Mouse (Mus musculus) macrophage (primary cell): ENCODE results near the gene Igsf3. TPM values are rescaled to one million over a fixed set of nuclear protein-coding genes. Genes with fewer than 3 reads are reported as not detected.

Experiments used
- H3K27ac ChIP-seq: fragments of 350-480 bp; formaldehyde crosslinking; 2 replicates; pipeline ENCODE4 v1.9.0; 2021
- H3K36me3 ChIP-seq: fragments of 350-480 bp; formaldehyde crosslinking; 2 replicates; pipeline ENCODE4 v1.9.0; 2021; ENCODE audit errors: inconsistent target
- H3K4me3 ChIP-seq: fragments of 350-480 bp; formaldehyde crosslinking; 2 replicates; pipeline ENCODE4 v1.9.0; 2021; ENCODE audit errors: inconsistent target
- H3K79me2 ChIP-seq: fragments of 350-480 bp; formaldehyde crosslinking; 2 replicates; pipeline ENCODE4 v1.9.0; 2021; ENCODE audit errors: inconsistent target
- WGBS: methylation state at CpG from one replicate; pipeline ENCODE4 v1.1.7; 2026; ENCODE audit warnings: inconsistent platforms; ENCODE audit not compliant: missing documents; 5-methylcytosine and 5-hydroxymethylcytosine counted together
- polyA plus RNA-seq: library from polyadenylated mRNA; stranded (reverse); fragments of 250-400 nt; gene quantifications from 3 replicates; pipeline ENCODE4 v1.2.4, GENCODE M21; 2018; ENCODE audit warnings: inconsistent platforms

Gene Igsf3
- polyA plus RNA-seq, 1 experiment from 2014 or later: 0.03 TPM

DNA sequence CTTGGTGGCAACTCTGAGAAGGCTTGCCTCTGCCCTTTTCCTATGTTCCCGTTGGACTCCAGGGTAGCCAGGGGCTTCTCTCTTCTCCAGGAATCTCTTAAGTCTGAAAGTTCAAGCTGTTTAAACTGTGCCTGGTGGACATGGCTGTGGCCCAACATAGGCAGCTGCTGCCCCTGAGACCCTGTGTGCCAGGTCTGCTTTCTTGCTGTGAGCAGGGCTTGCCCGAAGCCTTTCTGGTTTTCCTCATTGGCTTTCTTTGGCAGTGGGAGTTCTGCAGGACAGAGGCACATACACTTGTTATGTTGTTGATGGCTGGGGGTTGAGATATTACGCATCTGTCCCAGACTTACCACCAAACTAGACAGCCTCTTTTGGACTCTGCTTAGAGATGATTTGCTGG lies 12.7 kb downstream of the Igsf3 start:
- 94% methylated on average over 3 of the region's 3 CpGs for WGBS

DNA sequence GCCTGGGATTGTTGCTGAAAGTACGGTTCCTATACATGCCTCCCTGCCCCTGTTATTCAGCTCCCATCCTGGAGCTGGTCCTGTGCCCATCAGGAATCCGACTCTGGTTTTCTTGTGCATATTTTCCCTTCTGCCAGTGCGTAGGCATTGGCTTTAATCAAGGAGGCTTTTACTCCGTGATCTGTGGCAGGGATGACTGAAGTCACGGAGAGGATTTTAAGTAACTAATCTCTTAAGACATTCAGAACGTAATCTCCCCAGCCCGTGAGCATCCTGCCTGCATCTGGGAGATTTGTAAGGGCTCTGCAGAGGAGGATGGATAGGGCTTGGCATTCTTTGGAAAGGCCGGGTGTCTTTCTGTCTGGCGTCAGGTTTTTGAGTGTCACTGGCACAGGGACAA lies 13.6 kb downstream of the Igsf3 start:
- WGBS: 92% methylated on average over 9 of the region's 9 CpGs
- no peak overlapping the region for H3K27ac ChIP-seq
- no peak overlapping the region for H3K4me3 ChIP-seq
- H3K36me3 ChIP-seq: no peaks in the 10 kb centered on the region
- H3K79me2 ChIP-seq: no peaks in the 10 kb centered on the region

More for the DNA sequence above, 12.7 kb downstream of the Igsf3 start:
- Histone ChIP-seq H3K27ac (no peak overlapping the region), H3K4me3 (no peak overlapping the region), H3K36me3 (no peaks in the 10 kb centered on the region), H3K79me2 (no peaks in the 10 kb centered on the region)

DNA sequence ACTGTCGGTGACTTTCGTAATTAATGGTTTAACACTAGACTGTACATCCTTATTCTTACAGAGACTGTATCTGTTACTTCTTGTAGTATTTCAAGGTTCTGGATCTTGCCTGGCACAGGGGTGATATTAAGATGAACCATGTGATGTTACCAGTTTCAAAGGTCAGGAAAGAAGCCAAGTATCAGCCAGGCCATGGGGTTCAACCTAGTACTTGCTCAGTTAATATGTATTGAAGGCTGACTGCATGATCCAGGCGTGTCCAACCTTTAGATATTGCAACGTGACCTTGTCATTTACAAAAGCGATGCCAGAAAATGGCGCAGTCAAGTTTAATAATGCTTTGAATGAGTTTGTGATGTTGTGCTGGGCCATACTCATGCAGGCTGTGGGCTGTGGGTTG lies 15.1 kb downstream of the Igsf3 start:
- no peak overlapping the region for H3K27ac ChIP-seq
- no peaks in the 10 kb centered on the region for H3K79me2 ChIP-seq
- over 99% methylated on average over 6 of the region's 6 CpGs for whole genome bisulfite sequencing
- H3K36me3 ChIP-seq: no peaks in the 10 kb centered on the region
- H3K4me3 ChIP-seq: no peak overlapping the region

DNA sequence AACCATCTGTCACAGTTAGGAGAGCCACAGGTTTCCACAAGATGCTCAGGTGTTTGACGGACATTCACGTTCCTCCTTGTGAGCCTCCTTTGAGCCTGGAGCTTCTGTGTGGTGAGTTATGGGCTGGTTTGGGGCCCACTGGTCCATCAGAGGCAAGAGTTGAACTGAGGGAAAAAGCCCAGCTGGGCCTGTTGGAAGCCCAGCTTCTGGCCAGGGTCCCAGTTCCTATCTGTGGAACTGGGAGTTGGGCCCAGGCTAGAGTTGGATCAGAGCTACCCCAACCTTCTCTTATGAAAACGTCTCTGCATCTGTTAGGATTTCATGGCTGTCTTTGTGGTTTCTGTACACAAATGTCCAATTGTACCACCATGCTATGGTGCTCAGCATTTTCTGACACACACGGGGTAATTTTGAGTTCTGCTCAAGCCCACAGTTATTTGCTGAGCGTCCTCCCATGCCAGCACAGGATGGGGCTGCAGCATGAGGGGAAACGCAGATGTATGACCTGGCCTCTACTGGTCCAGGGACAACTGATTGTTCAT lies 16.3 kb downstream of the Igsf3 start:
- H3K79me2 ChIP-seq: no peaks in the 10 kb centered on the region
- H3K4me3 ChIP-seq: no peak overlapping the region
- H3K27ac ChIP-seq: no peak overlapping the region
- WGBS: 93% methylated on average over 6 of the region's 6 CpGs
- no peaks in the 10 kb centered on the region for H3K36me3 ChIP-seq

DNA sequence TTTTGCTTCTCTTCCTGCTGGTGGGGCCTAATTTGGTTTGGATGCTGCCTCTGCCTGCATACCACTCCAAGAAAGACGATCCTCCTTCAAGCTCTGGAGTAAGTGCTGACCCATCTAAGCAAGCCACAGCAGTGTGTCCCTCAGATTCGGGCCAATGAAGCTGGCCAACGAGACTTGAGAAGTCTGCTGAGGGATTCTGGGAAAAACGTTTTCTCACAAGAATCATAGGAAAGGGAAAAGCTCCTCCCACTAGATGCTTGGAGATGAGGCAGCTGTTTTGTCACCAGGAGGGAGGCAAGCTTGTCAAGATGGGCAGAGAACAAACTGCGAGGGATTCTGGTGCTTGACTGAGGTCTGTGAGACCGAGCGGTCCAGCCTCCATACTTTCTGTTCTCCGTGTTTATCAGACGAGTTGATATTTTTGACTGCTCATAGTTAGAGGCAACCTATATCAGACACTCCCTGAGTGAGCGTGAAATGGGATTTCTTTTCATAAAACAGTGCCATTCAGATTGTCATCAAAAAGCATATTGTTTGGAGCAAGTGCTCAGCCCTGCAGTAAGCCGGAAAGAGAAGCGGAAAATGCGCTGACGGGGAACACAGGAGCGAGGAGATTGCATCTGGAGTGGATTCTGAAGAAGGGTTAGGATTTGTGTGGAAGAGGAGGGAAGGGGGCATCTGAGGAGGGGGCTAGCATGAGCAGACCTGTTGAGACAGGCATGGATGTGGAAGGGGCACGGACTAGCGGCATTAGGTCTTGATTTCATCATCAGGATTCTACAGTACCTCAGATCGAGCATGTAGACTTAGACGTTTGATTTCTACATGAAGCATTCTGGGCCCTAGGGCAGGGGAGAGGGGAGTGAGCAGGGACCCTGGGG lies 17.0 kb downstream of the Igsf3 start:
- H3K4me3 ChIP-seq: no peak overlapping the region
- H3K79me2 ChIP-seq: no peaks in the 10 kb centered on the region
- no peaks in the 10 kb centered on the region for H3K36me3 ChIP-seq
- 94% methylated on average over 19 of the region's 19 CpGs for WGBS
- no peak overlapping the region for H3K27ac ChIP-seq

DNA sequence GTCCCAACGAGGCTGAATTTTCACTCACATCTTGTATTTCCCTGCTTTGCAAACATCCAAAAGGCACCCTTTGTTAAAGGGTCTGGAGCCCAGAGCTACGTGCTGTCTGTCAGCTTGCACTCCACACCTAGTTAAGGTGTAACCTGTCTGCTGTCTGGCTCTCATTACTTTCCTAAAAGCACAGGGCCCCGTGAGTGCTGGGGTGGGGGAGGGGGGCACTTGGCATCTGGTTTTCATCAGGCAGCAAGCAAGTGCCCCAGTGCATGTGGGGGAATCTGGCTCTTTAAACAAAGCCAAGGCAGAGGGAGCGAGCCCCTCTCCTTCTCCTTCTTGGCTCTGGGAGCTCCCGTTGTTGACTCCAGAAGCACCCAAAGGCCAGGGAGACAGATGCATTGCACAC lies 18.5 kb downstream of the Igsf3 start:
- no peak overlapping the region for H3K27ac ChIP-seq
- no peaks in the 10 kb centered on the region for H3K36me3 ChIP-seq
- H3K79me2 ChIP-seq: no peaks in the 10 kb centered on the region
- WGBS: 88% methylated on average over 5 of the region's 5 CpGs
- H3K4me3 ChIP-seq: no peak overlapping the region

DNA sequence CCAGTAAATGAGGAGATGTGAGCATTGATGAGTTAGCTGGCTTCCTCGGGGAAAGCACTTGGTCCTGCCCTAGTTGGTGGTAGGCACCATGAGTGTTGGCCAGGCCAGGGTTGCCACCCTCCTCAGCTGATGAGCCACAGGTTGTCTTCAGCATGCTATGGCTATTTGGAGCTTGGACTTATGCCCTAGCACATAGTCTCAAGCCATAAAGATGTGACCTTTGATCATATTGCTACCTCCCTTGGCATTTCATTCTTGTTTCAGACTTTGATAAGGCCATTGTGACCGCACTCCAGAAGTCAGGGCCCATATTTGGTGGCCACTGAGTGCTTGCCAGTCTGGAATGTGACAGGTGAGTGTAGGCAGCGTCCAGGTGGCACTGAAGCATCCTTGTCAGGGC lies 19.2 kb downstream of the Igsf3 start:
- Histone ChIP-seq H3K36me3 (no peaks in the 10 kb centered on the region), H3K79me2 (no peaks in the 10 kb centered on the region), H3K4me3 (no peak overlapping the region), H3K27ac (no peak overlapping the region)
- WGBS: 76% methylated on average over 3 of the region's 3 CpGs

DNA sequence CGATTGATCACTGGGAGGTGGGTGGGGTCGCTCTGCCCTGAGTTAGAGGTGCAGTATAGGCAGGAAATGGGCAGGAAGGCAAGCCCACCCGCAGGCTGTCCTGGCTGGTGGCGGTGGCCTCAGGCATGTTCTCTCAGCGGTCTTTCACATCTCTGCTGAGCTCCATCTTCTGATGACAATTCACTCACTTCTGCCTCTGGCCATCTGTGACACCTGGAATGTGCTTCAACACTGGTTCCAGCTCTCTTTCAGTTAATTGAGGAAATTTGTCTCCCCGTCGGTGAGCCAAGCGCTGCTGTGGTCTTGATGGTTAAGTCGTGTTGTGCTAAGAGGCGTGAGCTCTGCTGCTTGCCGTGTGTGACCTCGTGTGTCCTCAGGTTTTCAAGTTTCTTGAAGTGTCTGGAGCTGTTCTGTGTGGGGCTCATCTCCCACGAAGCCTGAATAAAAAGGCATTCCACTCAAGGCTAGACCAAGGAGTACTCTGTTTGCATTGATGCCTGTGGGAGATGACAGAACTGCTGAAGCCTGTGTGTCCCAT lies 19.9 kb downstream of the Igsf3 start:
- H3K79me2 ChIP-seq: no peaks in the 10 kb centered on the region
- no peak overlapping the region for H3K27ac ChIP-seq
- 61% methylated on average over 13 of the region's 13 CpGs for WGBS
- no peak overlapping the region for H3K4me3 ChIP-seq
- H3K36me3 ChIP-seq: no peaks in the 10 kb centered on the region

DNA sequence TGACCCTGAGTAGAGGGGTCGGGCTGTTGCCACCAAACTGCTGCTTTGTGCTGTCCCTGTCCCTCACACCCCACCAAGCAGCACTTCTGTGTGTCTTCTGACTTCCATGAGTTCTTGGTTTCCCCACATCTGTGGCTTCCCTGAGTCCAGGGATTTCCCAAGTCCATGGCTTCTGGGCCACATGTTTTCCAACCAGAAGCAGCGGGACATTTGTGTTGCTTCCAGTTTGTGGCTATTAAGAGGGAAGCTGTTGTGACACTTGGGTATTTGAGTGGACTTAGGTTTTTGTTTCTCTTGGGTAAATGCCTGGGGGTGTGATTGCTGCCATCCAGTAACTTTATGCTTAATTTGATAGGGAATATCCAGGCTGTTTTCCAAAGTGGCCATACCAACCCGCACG lies 20.5 kb downstream of the Igsf3 start:
- H3K4me3 ChIP-seq: no peak overlapping the region
- H3K27ac ChIP-seq: no peak overlapping the region
- 86% methylated on average over 4 of the region's 4 CpGs for WGBS
- no peaks in the 10 kb centered on the region for H3K36me3 ChIP-seq
- no peaks in the 10 kb centered on the region for H3K79me2 ChIP-seq

DNA sequence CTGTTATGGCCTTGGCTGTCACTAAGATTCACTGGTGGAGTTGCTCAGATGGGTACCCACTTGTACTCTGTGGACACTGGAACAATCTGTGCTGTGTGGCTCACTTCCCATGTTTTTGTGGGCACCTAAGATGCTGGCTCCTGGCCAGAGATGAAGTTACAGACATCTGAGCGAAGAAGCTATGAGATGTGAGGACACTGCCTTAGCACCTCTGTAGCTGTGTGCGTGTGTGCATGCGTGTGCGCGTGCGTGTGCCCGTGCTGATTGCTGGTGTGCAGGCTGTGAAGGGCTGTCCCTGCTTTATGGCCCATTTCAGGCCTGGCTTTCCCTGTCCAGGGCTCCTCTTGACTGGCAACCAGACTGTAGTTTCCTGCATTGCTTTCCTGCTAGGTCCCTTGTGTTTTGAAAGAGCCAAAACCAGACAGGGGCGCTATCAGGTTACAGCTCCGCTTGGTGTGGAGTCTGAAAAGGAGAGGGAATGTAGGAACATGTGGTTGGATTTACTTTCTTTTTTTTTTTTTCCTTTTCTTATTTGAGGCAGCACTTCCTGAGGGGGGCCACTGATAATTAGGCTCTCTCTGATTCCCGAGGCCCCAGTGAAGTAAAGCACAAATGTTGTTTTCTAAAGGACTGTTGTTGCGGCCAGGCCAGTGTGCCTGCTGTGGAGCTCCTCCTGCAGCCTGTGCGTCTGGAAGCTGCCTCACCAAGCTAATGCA lies 21.3 kb downstream of the Igsf3 start:
- 90% methylated on average over 12 of the region's 12 CpGs for WGBS
- no peaks in the 10 kb centered on the region for H3K79me2 ChIP-seq
- H3K27ac ChIP-seq: no peak overlapping the region
- no peak overlapping the region for H3K4me3 ChIP-seq
- H3K36me3 ChIP-seq: no peaks in the 10 kb centered on the region

DNA sequence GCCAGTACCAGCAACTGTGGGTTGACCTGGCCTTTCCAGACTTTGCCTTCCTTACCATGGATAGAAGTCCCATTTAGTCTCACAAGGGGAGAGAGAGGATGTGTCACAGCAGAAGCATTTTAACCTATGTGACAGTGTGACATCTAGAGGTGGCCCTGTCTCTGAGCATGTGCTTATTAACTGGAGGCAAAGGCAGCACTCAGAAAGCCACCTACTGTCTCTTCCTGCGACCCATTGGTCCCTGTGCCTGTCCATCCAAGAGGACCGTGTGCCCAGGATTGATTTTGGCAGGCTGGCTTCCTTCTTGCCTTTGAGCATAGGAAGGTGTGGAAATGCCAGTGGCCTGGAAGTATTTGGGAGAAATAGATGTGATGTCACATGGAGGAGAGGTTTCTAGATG lies 22.0 kb downstream of the Igsf3 start:
- 70% methylated on average over 2 of the region's 2 CpGs for WGBS
- no peaks in the 10 kb centered on the region for H3K79me2 ChIP-seq
- H3K36me3 ChIP-seq: no peaks in the 10 kb centered on the region
- H3K27ac ChIP-seq: no peak overlapping the region
- H3K4me3 ChIP-seq: no peak overlapping the region

DNA sequence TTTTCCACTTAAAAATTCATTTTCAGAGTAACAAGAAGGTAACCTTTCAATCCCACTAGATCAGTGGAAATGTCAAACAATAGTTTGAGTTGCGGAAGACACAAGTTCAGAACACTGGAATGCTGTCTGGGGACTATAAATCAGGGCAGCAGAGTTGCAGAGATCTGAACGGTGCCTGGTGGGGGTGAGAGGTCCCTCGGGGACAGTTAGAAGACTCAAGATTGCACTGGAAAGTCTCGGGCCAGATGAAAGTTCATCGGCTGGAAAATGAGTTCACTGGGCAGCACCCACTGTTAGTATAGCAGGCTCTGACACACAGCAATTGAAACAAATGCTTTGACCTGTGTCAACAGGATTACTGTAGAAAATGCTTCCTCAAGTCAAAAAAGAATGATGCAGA lies 24.6 kb downstream of the Igsf3 start:
- WGBS: 85% methylated on average over 5 of the region's 5 CpGs
- no peak overlapping the region for H3K27ac ChIP-seq
- no peaks in the 10 kb centered on the region for H3K79me2 ChIP-seq
- no peaks in the 10 kb centered on the region for H3K36me3 ChIP-seq
- no peak overlapping the region for H3K4me3 ChIP-seq

DNA sequence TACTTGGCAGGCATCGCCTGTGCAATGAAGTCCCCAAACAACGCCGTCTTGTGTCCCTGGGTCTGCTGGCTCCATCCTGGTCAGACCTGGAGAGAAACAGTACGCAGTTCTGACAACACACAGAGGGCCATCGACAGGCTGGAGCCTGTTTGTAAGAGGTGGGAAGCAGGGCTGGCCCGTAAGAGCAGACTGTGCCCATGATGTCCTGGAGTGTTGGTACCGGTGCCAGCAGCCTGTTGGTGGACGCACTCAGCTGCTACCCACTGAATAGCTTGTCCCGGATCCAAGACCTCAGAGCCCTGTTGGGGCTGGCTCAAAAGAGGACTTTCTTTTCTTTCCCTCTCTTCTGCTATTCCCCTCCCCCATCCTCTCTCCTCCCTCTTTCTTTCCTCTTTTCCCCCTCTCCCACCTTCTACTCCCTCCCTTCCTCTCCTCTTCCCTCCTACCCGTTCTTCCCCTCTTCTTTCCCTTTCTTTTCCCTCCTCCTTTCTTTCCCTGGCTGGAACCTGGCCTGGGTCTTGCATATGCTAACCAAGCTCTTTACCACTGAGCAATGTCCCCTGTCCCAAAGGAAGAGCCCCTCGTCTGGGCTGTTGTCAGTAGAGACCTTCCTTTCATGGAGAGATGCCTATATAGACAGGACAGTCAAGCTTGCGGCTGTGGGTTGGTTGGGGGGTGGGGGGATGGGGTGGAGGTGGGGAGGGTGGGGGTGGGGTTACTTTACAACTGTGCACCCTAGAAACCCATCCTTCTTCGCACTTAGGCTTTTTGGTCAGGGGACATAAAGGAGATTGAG lies 27.9 kb downstream of the Igsf3 start:
- WGBS: 88% methylated on average over 12 of the region's 13 CpGs

DNA sequence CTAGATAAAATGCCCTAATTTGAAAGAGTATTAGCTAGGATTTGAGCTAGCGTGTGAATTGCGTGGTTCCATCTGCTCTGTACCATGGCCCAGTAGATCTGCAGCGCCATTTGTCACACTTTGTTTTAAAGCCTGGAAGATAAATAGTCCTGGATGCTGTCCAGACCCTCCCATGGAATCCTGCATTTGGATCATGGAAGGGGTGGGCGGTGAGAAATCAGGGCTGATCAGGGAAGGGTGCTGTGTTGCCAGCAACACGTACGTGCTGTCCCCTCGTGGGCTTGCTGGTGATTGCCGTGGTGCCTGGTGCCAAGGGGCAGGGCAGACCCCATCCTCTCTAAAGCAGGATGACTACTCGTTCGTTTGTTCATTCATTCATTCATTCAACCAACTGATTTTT lies 28.6 kb downstream of the Igsf3 start:
- no peak overlapping the region for H3K27ac ChIP-seq
- no peak overlapping the region for H3K4me3 ChIP-seq
- H3K36me3 ChIP-seq: no peaks in the 10 kb centered on the region
- WGBS: 94% methylated on average over 10 of the region's 10 CpGs
- H3K79me2 ChIP-seq: no peaks in the 10 kb centered on the region

More for the DNA sequence above, 27.9 kb downstream of the Igsf3 start:
- H3K27ac ChIP-seq: no peak overlapping the region
- H3K36me3 ChIP-seq: no peaks in the 10 kb centered on the region
- no peaks in the 10 kb centered on the region for H3K79me2 ChIP-seq
- H3K4me3 ChIP-seq: no peak overlapping the region
